Comparison of ENCODE assay signal across 22 mouse cellular contexts in the genomic region with DNA sequence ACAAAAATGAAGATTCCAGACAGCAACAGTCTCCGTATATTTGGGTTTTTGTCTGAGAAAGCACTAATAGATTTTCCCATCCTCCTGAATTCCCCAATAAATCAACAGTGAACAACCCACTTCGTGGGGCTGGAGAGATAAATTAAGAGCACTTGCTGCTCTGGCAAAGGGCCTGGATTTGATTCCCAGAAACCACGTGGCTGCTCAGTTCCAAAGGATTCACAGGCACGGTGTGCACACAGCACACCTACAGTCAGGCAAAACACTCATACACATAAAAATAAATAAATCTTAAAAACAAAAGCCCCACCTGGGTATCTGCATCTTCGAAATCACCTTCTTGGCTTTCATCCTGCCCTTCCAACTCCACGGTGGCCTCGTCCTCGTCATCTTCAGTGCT. TPM values are rescaled to one million over a fixed set of nuclear protein-coding genes. Genes with fewer than 3 reads are reported as not detected.
DNase-seq lines count a peak whose midpoint lies in the region; ATAC-seq and TF ChIP-seq lines count a peak whose summit lies in the region.
"Had no signal": no experiment of that assay in that cellular context is flagged by ENCODE, and none has a peak within 500 bp of the region (broad histone marks: within the 10 kb centered on the region; RNA-seq: fewer than 3 reads in every experiment).

No protein-coding gene starts in this region.

- 0 out of 2 replicates have a peak overlapping the region, but pooled peaks have one; percentile 2 for H3K9ac ChIP-seq in hindbrain, embryonic 13.5 days
- H3K9ac ChIP-seq in hindbrain, embryonic 16.5 days (ENCODE audit: low read depth, low read length): no peak overlapping the region
- H3K9ac ChIP-seq in ES-E14 (ENCODE audit: insufficient read depth, low read depth, low read length, poor library complexity, severe bottlenecking): 0 out of 2 replicates have a peak overlapping the region, but pooled peaks have one; percentile 1
- H3K9ac ChIP-seq: forebrain, embryonic 13.5 days; forebrain, postnatal 0 days; heart, embryonic 15.5 days; hindbrain, embryonic 15.5 days had no signal

- no peak overlapping the region for H3K27ac ChIP-seq in hindbrain, embryonic 13.5 days
- H3K27ac ChIP-seq in hindbrain, embryonic 16.5 days (ENCODE audit: low read depth, low read length): no peak overlapping the region
- H3K27ac ChIP-seq in ES-E14 (ENCODE audit: insufficient read depth, low read depth, low read length, poor library complexity, severe bottlenecking): no peak overlapping the region
- H3K27ac ChIP-seq: embryonic facial prominence, embryonic 10.5 days; forebrain, embryonic 13.5 days; heart, embryonic 15.5 days; hindbrain, embryonic 10.5 days; hindbrain, embryonic 15.5 days had no signal

- intact Hi-C loops in heart, postnatal 25 days (cut with DNase I): no loop called here
- intact Hi-C loops in heart, postnatal 36 days (cut with DNase I): no loop called here

- H3K4me1 ChIP-seq in hindbrain, embryonic 13.5 days (replicated peaks): peaks cover 18% of the 10 kb centered on the region
- peaks cover 14% of the 10 kb centered on the region for H3K4me1 ChIP-seq in hindbrain, embryonic 16.5 days (ENCODE audit: control insufficient read depth, insufficient read depth, low read depth, low read length)
- H3K4me1 ChIP-seq in ES-E14 (ENCODE audit: control insufficient read depth in 2 of 2, insufficient read depth in 2 of 2, low read length in 2 of 2, poor library complexity in 1 of 2): peaks cover 0 to 3% of the 10 kb centered on the region in 2 experiments; a peak in 2 of 4 replicates

- DNase-seq in heart, adult 11 months: peak; percentile 86
- no peak for DNase-seq in heart, postnatal 25 days (ENCODE audit: low spot score)
- DNase-seq in ES-E14 (ENCODE audit: low read depth, low spot score): no peak
- DNase-seq in heart, postnatal 36 days: peak; percentile 22
- no peak for DNase-seq in testis, postnatal 10 days (ENCODE audit: low spot score)
- DNase-seq in T-cell, adult 2 months (ENCODE audit: low spot score): no peak
- DNase-seq: adrenal gland, postnatal 25 days; cerebellum, adult 2 months; cerebellum, postnatal 10 days; forebrain, postnatal 0 days; gastrocnemius, postnatal 36 days; kidney, adult 9 months had no signal

- H3K36me3 ChIP-seq in hindbrain, embryonic 13.5 days: peaks cover 52% of the 10 kb centered on the region
- peaks cover 23% of the 10 kb centered on the region for H3K36me3 ChIP-seq in hindbrain, embryonic 16.5 days (ENCODE audit: control insufficient read depth, insufficient read depth, low read length)
- peaks cover 21% of the 10 kb centered on the region for H3K36me3 ChIP-seq in ES-E14 (ENCODE audit: control insufficient read depth, insufficient read depth, low read length, poor library complexity, severe bottlenecking)

- in situ Hi-C loops in ES-E14 (cut with MboI; ENCODE audit: low sequenced_read_pairs in 2 of 2, unreplicated experiment in 2 of 2): no loop called here

- H3K4me3 ChIP-seq in hindbrain, embryonic 13.5 days: no peak overlapping the region
- H3K4me3 ChIP-seq in hindbrain, embryonic 16.5 days (ENCODE audit: low read length): no peak overlapping the region
- H3K4me3 ChIP-seq in ES-E14 (ENCODE audit: insufficient read depth in 1 of 2, low read depth in 1 of 2, low read length in 2 of 2, poor library complexity in 1 of 2, severe bottlenecking in 1 of 2): no peak overlapping the region
- H3K4me3 ChIP-seq: embryonic facial prominence, embryonic 10.5 days; forebrain, embryonic 13.5 days; heart, adult 2 months; heart, embryonic 15.5 days; hindbrain, embryonic 10.5 days; hindbrain, embryonic 15.5 days had no signal

- no peak for ATAC-seq in hindbrain, embryonic 13.5 days (ENCODE audit: low FRiP score)
- ATAC-seq in hindbrain, embryonic 16.5 days: no peak
- ATAC-seq: forebrain, embryonic 13.5 days; forebrain, postnatal 0 days; inflammation-experienced regulatory T-cells, adult 6 months; intestine, postnatal 0 days had no signal

- no peak overlapping the region for H3K4me2 ChIP-seq in hindbrain, embryonic 13.5 days
- H3K4me2 ChIP-seq in hindbrain, embryonic 16.5 days (ENCODE audit: low read length): no peak overlapping the region
- H3K4me2 ChIP-seq: forebrain, embryonic 13.5 days; heart, embryonic 15.5 days; hindbrain, embryonic 15.5 days had no signal

- 94% methylated on average over 8 of the region's 8 CpGs for WGBS in hindbrain, embryonic 13.5 days
- WGBS in hindbrain, embryonic 16.5 days: 91% methylated on average over 8 of the region's 8 CpGs

- H3K9me3 ChIP-seq in hindbrain, embryonic 13.5 days: no peaks in the 10 kb centered on the region
- no peaks in the 10 kb centered on the region for H3K9me3 ChIP-seq in hindbrain, embryonic 16.5 days (ENCODE audit: control insufficient read depth, low read length)
- H3K9me3 ChIP-seq in ES-E14 (ENCODE audit: control insufficient read depth, insufficient read depth, low read depth, low read length): no peaks in the 10 kb centered on the region
- H3K9me3 ChIP-seq: embryonic facial prominence, embryonic 10.5 days; forebrain, embryonic 13.5 days; heart, embryonic 15.5 days; hindbrain, embryonic 10.5 days; hindbrain, embryonic 15.5 days had no signal

- no peaks in the 10 kb centered on the region for H3K27me3 ChIP-seq in hindbrain, embryonic 13.5 days
- no peaks in the 10 kb centered on the region for H3K27me3 ChIP-seq in hindbrain, embryonic 16.5 days (replicated peaks; ENCODE audit: control insufficient read depth, insufficient read depth, low read length)
- H3K27me3 ChIP-seq: forebrain, embryonic 13.5 days; heart, embryonic 15.5 days; hindbrain, embryonic 15.5 days had no signal

TF ChIP-seq in ES-E14, 5 proteins besides CTCF, POLR2A, EP300 and RAD21:
- no peak for TF ChIP-seq ZNF384 (IDR thresholded peaks at IDR 0.05; ENCODE audit: low read depth, low read length)
- no peak for TF ChIP-seq HCFC1 (IDR thresholded peaks at IDR 0.05; ENCODE audit: borderline replicate concordance, insufficient read depth, low read length)
- no peak for TF ChIP-seq MAFK (IDR thresholded peaks at IDR 0.05; ENCODE audit: insufficient read depth, low read depth, low read length)
- TF ChIP-seq ZC3H11A (IDR thresholded peaks at IDR 0.05; ENCODE audit: borderline replicate concordance, low read depth, low read length): no peak

RNA-seq across cellular contexts. Expression of a gene that starts 3.4 kb away (rescaled TPM):
- 10 to 100 TPM; 61.9 to 69.2 TPM for total RNA-seq in heart, postnatal 25 days (2021)
- polyA plus RNA-seq in hindbrain, embryonic 13.5 days (2015; fragmentation: Nextera tagmentation; extraction: Ambion mirVana): 97.0 and 106 TPM in 2 replicates
- polyA plus RNA-seq in hindbrain, embryonic 16.5 days (2015; fragmentation: Nextera tagmentation; extraction: Ambion mirVana): 109 and 113 TPM in 2 replicates
- total RNA-seq in ES-E14 (2012; rRNA removed): 82.3 and 91.2 TPM in 2 replicates
- 10 to 100 TPM; 72.5 to 82.4 TPM for total RNA-seq in heart, postnatal 36 days (2021)

RNA-seq across cellular contexts. Expression of a gene that starts 4.0 kb away (rescaled TPM):
- total RNA-seq in heart, postnatal 25 days (2021): 10 to 100 TPM; 24.5 to 25.7 TPM
- polyA plus RNA-seq in hindbrain, embryonic 13.5 days (2015; fragmentation: Nextera tagmentation; extraction: Ambion mirVana): 92.0 and 96.2 TPM in 2 replicates
- 77.9 and 87.4 TPM in 2 replicates for polyA plus RNA-seq in hindbrain, embryonic 16.5 days (2015; fragmentation: Nextera tagmentation; extraction: Ambion mirVana)
- 48.2 and 64.3 TPM in 2 replicates for total RNA-seq in ES-E14 (2012; rRNA removed)
- 10 to 100 TPM; 26.5 to 28.7 TPM for total RNA-seq in heart, postnatal 36 days (2021)

RNA-seq across cellular contexts. Expression of a gene that starts 10.8 kb away (rescaled TPM):
- 1 to 10 TPM; 6.4 to 6.6 TPM for total RNA-seq in heart, postnatal 25 days (2021)
- 31.2 and 34.2 TPM in 2 replicates for polyA plus RNA-seq in hindbrain, embryonic 13.5 days (2015; fragmentation: Nextera tagmentation; extraction: Ambion mirVana)
- polyA plus RNA-seq in hindbrain, embryonic 16.5 days (2015; fragmentation: Nextera tagmentation; extraction: Ambion mirVana): 28.6 and 30.1 TPM in 2 replicates
- total RNA-seq in ES-E14 (2012; rRNA removed): 14.5 and 24.0 TPM in 2 replicates
- total RNA-seq in heart, postnatal 36 days (2021): 1 to 10 TPM; 7.2 to 8.2 TPM

RNA-seq across cellular contexts. Expression of a gene that starts 43.1 kb away (rescaled TPM):
- total RNA-seq in heart, postnatal 25 days (2021): 10 to 100 TPM; 20.8 to 21.8 TPM
- polyA plus RNA-seq in hindbrain, embryonic 13.5 days (2015; fragmentation: Nextera tagmentation; extraction: Ambion mirVana): 37.4 and 38.3 TPM in 2 replicates
- polyA plus RNA-seq in hindbrain, embryonic 16.5 days (2015; fragmentation: Nextera tagmentation; extraction: Ambion mirVana): 31.6 and 35.0 TPM in 2 replicates
- 304 and 403 TPM in 2 replicates for total RNA-seq in ES-E14 (2012; rRNA removed)
- total RNA-seq in heart, postnatal 36 days (2021): 10 to 100 TPM; 21.1 to 23.0 TPM

RNA-seq across cellular contexts. Expression of a gene that starts 43.2 kb away (rescaled TPM):
- total RNA-seq in heart, postnatal 25 days (2021): 100 to 1,000 TPM; 103 to 107 TPM
- polyA plus RNA-seq in hindbrain, embryonic 13.5 days (2015; fragmentation: Nextera tagmentation; extraction: Ambion mirVana): 339 and 341 TPM in 2 replicates
- 303 and 330 TPM in 2 replicates for polyA plus RNA-seq in hindbrain, embryonic 16.5 days (2015; fragmentation: Nextera tagmentation; extraction: Ambion mirVana)
- 161 and 263 TPM in 2 replicates for total RNA-seq in ES-E14 (2012; rRNA removed)
- total RNA-seq in heart, postnatal 36 days (2021): 100 to 1,000 TPM; 102 to 105 TPM

Comparison
In these comparisons a context has a peak if more than half of its experiments do, and no peak if none do; other contexts are left out.
1. DNase-seq: peak in heart, adult 11 months (single experiment) and heart, postnatal 36 days (2 of 2); none in heart, postnatal 25 days (single experiment), ES-E14 (single experiment), testis, postnatal 10 days (single experiment) and T-cell, adult 2 months (single experiment).